Mouse (Mus musculus) MEL (cell line): ENCODE measurements around the gene Iqcf3. TPM values are rescaled to one million over a fixed set of nuclear protein-coding genes. Genes with fewer than 3 reads are reported as not detected.

Experiments used
- DNase-seq: peaks from one replicate; pipeline ENCODE4 v3.0.0; 2011; ENCODE audit warnings: low read depth, low spot score
- H3K27ac ChIP-seq: 2 replicates; pipeline ENCODE4 v1.5.1; 2012; ENCODE audit warnings: low read depth, mild to moderate bottlenecking, control low read depth, low read length, moderate library complexity; ENCODE audit not compliant: control insufficient read depth
- H3K27me3 ChIP-seq, 2 experiments: fragments of 150-350 bp in 1 of 2; sonication (generic) in 1 of 2; 2 replicates each; pipeline ENCODE4 v1.6.1; 2012; ENCODE audit warnings: low read length in 2 of 2, mild to moderate bottlenecking in 2 of 2, improper control_type of control experiment in 1 of 2, moderate library complexity in 1 of 2; ENCODE audit not compliant: insufficient read depth in 2 of 2, control insufficient read depth in 1 of 2
- H3K36me3 ChIP-seq, 2 experiments: 2 replicates each; pipeline ENCODE4 v1.6.1; 2012 to 2014; ENCODE audit warnings: low read length in 2 of 2, improper control_type of control experiment in 1 of 2, inconsistent platforms in 1 of 2, mild to moderate bottlenecking in 1 of 2; ENCODE audit not compliant: insufficient read depth in 2 of 2, control insufficient read depth in 1 of 2
- H3K4me1 ChIP-seq, 2 experiments: fragments of 150-350 bp in 1 of 2; sonication (generic) in 1 of 2; 2 replicates each; pipeline ENCODE4 v1.6.1; 2012; ENCODE audit warnings: low read length in 2 of 2, improper control_type of control experiment in 1 of 2, mild to moderate bottlenecking in 1 of 2; ENCODE audit not compliant: insufficient read depth in 2 of 2, control insufficient read depth in 1 of 2
- H3K4me3 ChIP-seq, 2 experiments: fragments of 150-350 bp in 1 of 2; sonication (generic) in 1 of 2; 2 replicates each; pipeline ENCODE4 v1.5.1; 2012; ENCODE audit warnings: low read depth in 2 of 2, low read length in 2 of 2, mild to moderate bottlenecking in 2 of 2, moderate library complexity in 2 of 2, control low read depth in 1 of 2, improper control_type of control experiment in 1 of 2; ENCODE audit not compliant: control insufficient read depth in 1 of 2, insufficient read depth in 1 of 2
- H3K79me2 ChIP-seq: 2 replicates; pipeline ENCODE4 v1.6.1; 2012; ENCODE audit warnings: mild to moderate bottlenecking, low read length, moderate library complexity; ENCODE audit not compliant: control insufficient read depth, poor library complexity, insufficient read depth
- H3K9ac ChIP-seq: 2 replicates; pipeline ENCODE4 v1.6.1; 2012; ENCODE audit warnings: low read depth, mild to moderate bottlenecking, control low read depth, low read length, moderate library complexity; ENCODE audit not compliant: control insufficient read depth, poor library complexity, severe bottlenecking
- H3K9me3 ChIP-seq: fragments of 150-350 bp; sonication (generic); replicated peaks from 2 replicates; pipeline ENCODE4 v1.6.1; 2012; ENCODE audit warnings: mild to moderate bottlenecking, low read length, improper control_type of control experiment, moderate library complexity; ENCODE audit not compliant: insufficient read depth
- BHLHE40 ChIP-seq: IDR thresholded peaks from 2 replicates; pipeline ENCODE4 v1.6.1; 2012; ENCODE audit warnings: low read depth, mild to moderate bottlenecking, inconsistent platforms, low read length, improper control_type of control experiment, borderline replicate concordance
- CHD1 ChIP-seq: IDR thresholded peaks from 2 replicates; pipeline ENCODE4 v1.6.1; 2012; ENCODE audit warnings: low read depth, mild to moderate bottlenecking, inconsistent platforms, low read length, improper control_type of control experiment
- CTCF ChIP-seq, 3 experiments: IDR thresholded peaks in 2 of 3; conservative IDR thresholded peaks in 1 of 3; 2 replicates each; pipeline ENCODE4 v1.5.1; 2011 to 2012; ENCODE audit warnings: low read length in 3 of 3, low read depth in 2 of 3, mild to moderate bottlenecking in 2 of 3, improper control_type of control experiment in 1 of 3, inconsistent platforms in 1 of 3, mixed read lengths in 1 of 3, moderate library complexity in 1 of 3; ENCODE audit not compliant: control insufficient read depth in 1 of 3, insufficient read depth in 1 of 3, poor library complexity in 1 of 3, severe bottlenecking in 1 of 3
- E2F4 ChIP-seq: IDR thresholded peaks from 2 replicates; pipeline ENCODE4 v1.6.1; 2011; ENCODE audit warnings: low read depth, low read length, improper control_type of control experiment, borderline replicate concordance
- ELF1 ChIP-seq: IDR thresholded peaks from 2 replicates; pipeline ENCODE4 v1.6.1; 2014; ENCODE audit warnings: low read depth, mild to moderate bottlenecking, inconsistent platforms, low read length, improper control_type of control experiment, moderate library complexity
- EP300 ChIP-seq, 2 experiments: IDR thresholded peaks; 2 replicates each; pipeline ENCODE4 v1.6.1; 2011; ENCODE audit warnings: improper control_type of control experiment in 2 of 2, low read length in 2 of 2, low read depth in 1 of 2, mild to moderate bottlenecking in 1 of 2
- GABPA ChIP-seq: IDR thresholded peaks from 2 replicates; pipeline ENCODE4 v1.6.1; 2012; ENCODE audit warnings: low read depth, mild to moderate bottlenecking, inconsistent platforms, low read length, improper control_type of control experiment, moderate library complexity
- GATA1 ChIP-seq: IDR thresholded peaks from 2 replicates; pipeline ENCODE4 v1.6.1; 2011; ENCODE audit warnings: low read depth, low read length, improper control_type of control experiment
- HCFC1 ChIP-seq: IDR thresholded peaks from 2 replicates; pipeline ENCODE4 v1.6.1; 2012; ENCODE audit warnings: low read depth, mild to moderate bottlenecking, inconsistent platforms, low read length, improper control_type of control experiment, moderate library complexity
- KAT2A ChIP-seq: conservative IDR thresholded peaks from 2 replicates; pipeline ENCODE4 v1.6.1; 2012; ENCODE audit warnings: low read depth, low read length, improper control_type of control experiment, inconsistent platforms
- MAFK ChIP-seq: IDR thresholded peaks from 2 replicates; pipeline ENCODE4 v1.6.1; 2011; ENCODE audit warnings: low read depth, mild to moderate bottlenecking, low read length, improper control_type of control experiment, borderline replicate concordance
- MAZ ChIP-seq: IDR thresholded peaks from 2 replicates; pipeline ENCODE4 v1.6.1; 2012; ENCODE audit warnings: low read depth, mild to moderate bottlenecking, inconsistent platforms, low read length, improper control_type of control experiment
- MEF2A ChIP-seq: IDR thresholded peaks from 2 replicates; pipeline ENCODE4 v1.6.1; 2014; ENCODE audit warnings: low read depth, mild to moderate bottlenecking, inconsistent platforms, low read length, improper control_type of control experiment; ENCODE audit not compliant: poor library complexity, insufficient replicate concordance, severe bottlenecking; ENCODE audit errors: extremely low read depth
- MXI1 ChIP-seq: IDR thresholded peaks from 2 replicates; pipeline ENCODE4 v1.6.1; 2011; ENCODE audit warnings: mild to moderate bottlenecking, low read depth, low read length, improper control_type of control experiment
- MYB ChIP-seq: IDR thresholded peaks from 2 replicates; pipeline ENCODE4 v1.6.1; 2011; ENCODE audit warnings: mild to moderate bottlenecking, low read depth, low read length, improper control_type of control experiment
- MYC ChIP-seq: IDR thresholded peaks from 2 replicates; pipeline ENCODE4 v1.6.1; 2011; ENCODE audit warnings: low read depth, mild to moderate bottlenecking, low read length, improper control_type of control experiment, moderate library complexity
- NRF1 ChIP-seq: IDR thresholded peaks from 2 replicates; pipeline ENCODE4 v1.6.1; 2014; ENCODE audit warnings: low read depth, mild to moderate bottlenecking, inconsistent platforms, low read length, improper control_type of control experiment, moderate library complexity; ENCODE audit not compliant: poor library complexity, insufficient read depth, severe bottlenecking
- POLR2A ChIP-seq, 2 experiments: IDR thresholded peaks; 2 replicates each; pipeline ENCODE4 v1.6.1; 2011 to 2012; ENCODE audit warnings: low read length in 2 of 2, mild to moderate bottlenecking in 2 of 2, control low read depth in 1 of 2, improper control_type of control experiment in 1 of 2, low read depth in 1 of 2, moderate library complexity in 1 of 2; ENCODE audit not compliant: control insufficient read depth in 1 of 2, insufficient read depth in 1 of 2, poor library complexity in 1 of 2
- POLR2AphosphoS5 ChIP-seq: IDR thresholded peaks from 2 replicates; pipeline ENCODE4 v1.6.1; 2012; ENCODE audit warnings: low read depth, borderline replicate concordance, mild to moderate bottlenecking, inconsistent platforms, low read length, moderate library complexity, mixed read lengths
- RAD21 ChIP-seq: IDR thresholded peaks from 2 replicates; pipeline ENCODE4 v1.6.1; 2011; ENCODE audit warnings: mild to moderate bottlenecking, low read depth, low read length, improper control_type of control experiment
- TAL1 ChIP-seq: IDR thresholded peaks from 2 replicates; pipeline ENCODE4 v1.6.1; 2012; ENCODE audit warnings: mild to moderate bottlenecking, inconsistent platforms, low read length, moderate library complexity, mixed read lengths
- TBP ChIP-seq: IDR thresholded peaks from 2 replicates; pipeline ENCODE4 v1.8.0; 2011; ENCODE audit warnings: low read depth, low read length, improper control_type of control experiment
- TCF12 ChIP-seq: IDR thresholded peaks from 2 replicates; pipeline ENCODE4 v1.6.1; 2014; ENCODE audit warnings: low read depth, mild to moderate bottlenecking, inconsistent platforms, low read length, improper control_type of control experiment, moderate library complexity
- UBTF ChIP-seq: IDR thresholded peaks from 2 replicates; pipeline ENCODE4 v1.6.1; 2012; ENCODE audit warnings: low read depth, mild to moderate bottlenecking, inconsistent platforms, low read length, improper control_type of control experiment, moderate library complexity, borderline replicate concordance; ENCODE audit not compliant: insufficient read depth
- USF1 ChIP-seq: IDR thresholded peaks from 2 replicates; pipeline ENCODE4 v1.6.1; 2014; ENCODE audit warnings: low read depth, mild to moderate bottlenecking, inconsistent platforms, low read length, improper control_type of control experiment, moderate library complexity
- USF2 ChIP-seq, 2 experiments: IDR thresholded peaks; 2 replicates each; pipeline ENCODE4 v1.6.1; 2011 to 2012; ENCODE audit warnings: improper control_type of control experiment in 2 of 2, low read length in 2 of 2, borderline replicate concordance in 1 of 2, inconsistent platforms in 1 of 2, low read depth in 1 of 2, mild to moderate bottlenecking in 1 of 2; ENCODE audit not compliant: insufficient read depth in 1 of 2
- ZC3H11A ChIP-seq: IDR thresholded peaks from 2 replicates; pipeline ENCODE4 v1.6.1; 2012; ENCODE audit warnings: low read depth, mild to moderate bottlenecking, inconsistent platforms, low read length, improper control_type of control experiment
- ZKSCAN1 ChIP-seq: IDR thresholded peaks from 2 replicates; pipeline ENCODE4 v1.6.1; 2012; ENCODE audit warnings: low read depth, mild to moderate bottlenecking, inconsistent platforms, low read length, improper control_type of control experiment, moderate library complexity
- ZMIZ1 ChIP-seq: IDR thresholded peaks from 2 replicates; pipeline ENCODE4 v1.6.1; 2012; ENCODE audit warnings: low read depth, mild to moderate bottlenecking, inconsistent platforms, low read length, improper control_type of control experiment, moderate library complexity
- ZNF384 ChIP-seq: IDR thresholded peaks from 2 replicates; pipeline ENCODE4 v1.6.1; 2012; ENCODE audit warnings: low read depth, mild to moderate bottlenecking, inconsistent platforms, low read length, improper control_type of control experiment
- polyA plus RNA-seq, 2 experiments: library from polyadenylated mRNA; stranded (reverse) in 1 of 2; unstranded in 1 of 2; fragments of >175 nt in 1 of 2; fragments of >200 nt in 1 of 2; gene quantifications; 2 replicates each; pipeline versions ENCODE4 v1.2.1 to v1.2.4; 2012; ENCODE audit warnings: low replicate concordance in 2 of 2, low read depth in 1 of 2; ENCODE audit not compliant: insufficient read length in 2 of 2, insufficient read depth in 1 of 2, missing spikeins in 1 of 2
- total RNA-seq: library from RNA; depleted of rRNA; stranded (reverse); fragments of 300-350 nt; gene quantifications from 2 replicates; pipeline ENCODE4 v1.2.3, GENCODE M21; 2012

Iqcf3 gene
- total and polyA plus RNA-seq, 3 experiments, result not detected

- TF ChIP-seq BHLHE40, result no peak
- no peak for TF ChIP-seq POLR2AphosphoS5
- TF ChIP-seq, all 39 proteins: peak for 18
Measured at GRCm38 (mm10) chr9:106476924-106477484, 84.4 kb downstream of the Iqcf3 start, which contains the start of gene Parp3 (continued).

GRCm38 (mm10) chr9:106476002-106476923, 85.2 kb downstream of the Iqcf3 start:
- Histone ChIP-seq H3K36me3 (peaks cover 0 to 3% of the 10 kb centered on the region in 2 experiments; a peak in 3 of 4 replicates), H3K79me2 (peaks cover 27% of the 10 kb centered on the region), H3K9me3 (no peaks in the 10 kb centered on the region), H3K4me1 (peaks cover 0 to 11% of the 10 kb centered on the region in 2 experiments; a peak in 3 of 4 replicates), H3K27me3 (no peaks in the 10 kb centered on the region), H3K9ac (peak overlapping the region; percentile 58), H3K4me3 (peak overlapping the region; percentile 64 to 97), H3K27ac (peak overlapping the region; percentile 13; the same call in 1 of the 2 replicates)
- DNase-seq, result peak; percentile 86
- TF ChIP-seq NRF1 (no peak), USF2 (IDR thresholded peaks at IDR 0.05; ENCODE audit: borderline replicate concordance in 1 of 2, insufficient read depth in 1 of 2, low read depth in 1 of 2, low read length in 2 of 2) (no peak), ELF1 (no peak), MXI1 (peak; percentile 66), MAFK (no peak), USF1 (0 out of 2 replicates have a peak, but pooled peaks have one; percentile 12), MYC (no peak), MYB (no peak), BHLHE40 (peak; percentile 37; the same call in 1 of the 2 replicates), ZKSCAN1 (no peak), HCFC1 (no peak), GABPA (no peak), MAZ (0 out of 2 replicates have a peak, but pooled peaks have one; percentile 40), ZMIZ1 (no peak), E2F4 (no peak), CHD1 (0 out of 2 replicates have a peak, but pooled peaks have one; percentile 69), TBP (peak; percentile 18; the same call in 1 of the 2 replicates), POLR2A (IDR thresholded peaks at IDR 0.05; ENCODE audit: control insufficient read depth in 1 of 2, insufficient read depth in 1 of 2, low read depth in 1 of 2, low read length in 2 of 2, poor library complexity in 1 of 2) (no peak; a peak in 1 of 4 replicates), GATA1 (no peak), ZNF384 (no peak), RAD21 (no peak), TAL1 (no peak), UBTF (no peak), CTCF (IDR thresholded peaks at IDR 0.05 in 2 of 3, conservative IDR thresholded peaks at IDR 0.05 in 1 of 3; ENCODE audit: control insufficient read depth in 1 of 3, insufficient read depth in 1 of 3, low read depth in 2 of 3, low read length in 3 of 3, poor library complexity in 1 of 3, severe bottlenecking in 1 of 3) (no peak), MEF2A (no peak), ZC3H11A (no peak), EP300 (IDR thresholded peaks at IDR 0.05; ENCODE audit: low read depth in 1 of 2, low read length in 2 of 2) (no peak), TCF12 (no peak), KAT2A (no peak)
